Mouse (Mus musculus) liver, adult 2 months (tissue): ENCODE data around the gene Arl15. TPM values are rescaled to one million over a fixed set of nuclear protein-coding genes. Genes with fewer than 3 reads are reported as not detected.

Source experiments
- DNase-seq: peaks from one replicate; pipeline ENCODE4 v3.0.0-alpha.2; 2011; ENCODE audit warnings: low read depth, low spot score; ENCODE audit errors: extremely low read depth
- H3K27ac ChIP-seq: fragments of 200-500 bp; replicated peaks from 2 replicates; pipeline ENCODE4 v1.5.1; 2012; ENCODE audit warnings: low read depth, mild to moderate bottlenecking, control low read depth, inconsistent platforms, low read length; ENCODE audit not compliant: insufficient read depth
- H3K27me3 ChIP-seq: fragments of 200-500 bp; 2 replicates; pipeline ENCODE4 v1.6.1; 2012; ENCODE audit warnings: mild to moderate bottlenecking, moderate library complexity, low read length, inconsistent platforms; ENCODE audit not compliant: control insufficient read depth, insufficient read depth
- H3K36me3 ChIP-seq: fragments of 200-500 bp; 2 replicates; pipeline ENCODE4 v1.6.1; 2012; ENCODE audit warnings: low read length, inconsistent platforms; ENCODE audit not compliant: control insufficient read depth, insufficient read depth
- H3K4me1 ChIP-seq: fragments of 200-500 bp; 2 replicates; pipeline ENCODE4 v1.6.1; 2011; ENCODE audit warnings: low read length; ENCODE audit not compliant: control insufficient read depth, insufficient read depth
- H3K4me3 ChIP-seq: fragments of 200-500 bp; 2 replicates; pipeline ENCODE4 v1.5.1; 2011; ENCODE audit warnings: low read depth, mild to moderate bottlenecking, control low read depth, low read length, moderate library complexity; ENCODE audit not compliant: insufficient read depth
- H3K79me2 ChIP-seq: fragments of 200-500 bp; 2 replicates; pipeline ENCODE4 v1.6.1; 2012; ENCODE audit warnings: inconsistent platforms, mild to moderate bottlenecking, low read length, moderate library complexity; ENCODE audit not compliant: control insufficient read depth, insufficient read depth
- H3K9ac ChIP-seq: fragments of 200-500 bp; 2 replicates; pipeline ENCODE4 v1.6.1; 2012; ENCODE audit warnings: low read depth, mild to moderate bottlenecking, control low read depth, inconsistent platforms, low read length
- CTCF ChIP-seq: fragments of 200-500 bp; IDR thresholded peaks from 2 replicates; pipeline ENCODE4 v1.5.1; 2011; ENCODE audit warnings: low read depth, low read length, control low read depth
- POLR2A ChIP-seq: fragments of 200-500 bp; IDR thresholded peaks from 2 replicates; pipeline ENCODE4 v1.6.1; 2011; ENCODE audit warnings: low read length, control low read depth; ENCODE audit not compliant: insufficient read depth; ENCODE audit errors: extremely low read depth
- WGBS: fragments of 180-500 bp; shearing (Covaris S2); methylation state at CpG from one replicate; pipeline ENCODE4 v1.1.7; 2018; 5-methylcytosine and 5-hydroxymethylcytosine counted together
- polyA plus RNA-seq: library from polyadenylated mRNA; depleted of rRNA; stranded (reverse); fragments of >200 nt; gene quantifications from 2 replicates; pipeline ENCODE4 v1.2.3, GENCODE M21; 2012
- total RNA-seq: library from RNA; depleted of rRNA; stranded (reverse); fragments of >200 nt; gene quantifications from 2 replicates; pipeline ENCODE4 v1.2.3, GENCODE M21; 2014

The Arl15 gene
- total and polyA plus RNA-seq, 2 experiments, result 1.9 to 6.5 TPM

- H3K4me3 ChIP-seq, result no peak overlapping the region
These were observed 36.5 kb downstream of the Arl15 start for GRCm38 (mm10) chr13:113830805-113831204.

GRCm38 (mm10) chr13:113832947-113833346 lies 38.6 kb downstream of the Arl15 start:
- WGBS, result 79% methylated on average over 6 of the region's 6 CpGs

More at GRCm38 (mm10) chr13:113830805-113831204, 36.5 kb downstream of the Arl15 start:
- H3K27ac ChIP-seq, result no peak overlapping the region
- H3K9ac ChIP-seq, result no peak overlapping the region
- 94% methylated on average over 3 of the region's 3 CpGs for WGBS
- no peak for DNase-seq
- TF ChIP-seq POLR2A, result no peak
- no peak for TF ChIP-seq CTCF
- no peaks in the 10 kb centered on the region for H3K27me3 ChIP-seq
- peaks cover 21% of the 10 kb centered on the region; the same call in 1 of the 2 replicates for H3K79me2 ChIP-seq
- H3K36me3 ChIP-seq, result peaks cover 4% of the 10 kb centered on the region
- H3K4me1 ChIP-seq, result no peaks in the 10 kb centered on the region; the same call in 1 of the 2 replicates

GRCm38 (mm10) chr13:113835921-113836320 lies 41.6 kb downstream of the Arl15 start:
- Histone ChIP-seq H3K79me2 (peaks cover 11% of the 10 kb centered on the region; the same call in 1 of the 2 replicates), H3K27ac (no peak overlapping the region), H3K36me3 (peaks cover 2% of the 10 kb centered on the region; the same call in 1 of the 2 replicates), H3K4me1 (no peaks in the 10 kb centered on the region; the same call in 1 of the 2 replicates), H3K9ac (no peak overlapping the region), H3K4me3 (no peak overlapping the region), H3K27me3 (no peaks in the 10 kb centered on the region)
- TF ChIP-seq POLR2A (no peak), CTCF (no peak)
- DNase-seq, result no peak
- 98% methylated on average over 6 of the region's 6 CpGs for WGBS

More at GRCm38 (mm10) chr13:113832947-113833346, 38.6 kb downstream of the Arl15 start:
- H3K27me3 ChIP-seq, result no peaks in the 10 kb centered on the region
- no peak for DNase-seq
- H3K4me1 ChIP-seq, result no peaks in the 10 kb centered on the region; the same call in 1 of the 2 replicates
- H3K9ac ChIP-seq, result no peak overlapping the region
- peaks cover 19% of the 10 kb centered on the region; the same call in 1 of the 2 replicates for H3K79me2 ChIP-seq
- TF ChIP-seq POLR2A (no peak), CTCF (no peak)
- H3K4me3 ChIP-seq, result no peak overlapping the region
- no peaks in the 10 kb centered on the region for H3K36me3 ChIP-seq
- H3K27ac ChIP-seq, result no peak overlapping the region

GRCm38 (mm10) chr13:113838601-113839576 lies 44.6 kb downstream of the Arl15 start:
- TF ChIP-seq POLR2A, result no peak
- TF ChIP-seq CTCF, result no peak
- no peaks in the 10 kb centered on the region for H3K4me1 ChIP-seq
- H3K27ac ChIP-seq, result no peak overlapping the region
- WGBS, result 98% methylated on average over 16 of the region's 16 CpGs
- H3K79me2 ChIP-seq, result peaks cover 7% of the 10 kb centered on the region; the same call in 1 of the 2 replicates
- no peaks in the 10 kb centered on the region for H3K27me3 ChIP-seq
- no peak overlapping the region for H3K9ac ChIP-seq
- peaks cover 2% of the 10 kb centered on the region; the same call in 1 of the 2 replicates for H3K36me3 ChIP-seq
- H3K4me3 ChIP-seq, result no peak overlapping the region
- no peak for DNase-seq

- WGBS, result 62% methylated on average over 6 of the region's 6 CpGs
- no peak for TF ChIP-seq POLR2A
- no peak for TF ChIP-seq CTCF
These were observed 46.1 kb downstream of the Arl15 start for GRCm38 (mm10) chr13:113840421-113840820.

More at GRCm38 (mm10) chr13:113840421-113840820, 46.1 kb downstream of the Arl15 start:
- Histone ChIP-seq H3K27me3 (no peaks in the 10 kb centered on the region), H3K9ac (no peak overlapping the region), H3K27ac (no peak overlapping the region), H3K36me3 (peaks cover 2% of the 10 kb centered on the region; the same call in 1 of the 2 replicates), H3K79me2 (peaks cover 2% of the 10 kb centered on the region; the same call in 1 of the 2 replicates), H3K4me3 (no peak overlapping the region), H3K4me1 (no peaks in the 10 kb centered on the region)
- no peak for DNase-seq
